Mouse (Mus musculus) liver, postnatal 0 days (tissue): ENCODE data around the gene Cdk1.
"Not testable (repeated sequence)": the region's sequence is repeated elsewhere in the genome, so short reads cannot be mapped to it uniquely, and the experiment has no call there.

Source experiments
- CTCF ChIP-seq: sonication (generic); IDR thresholded peaks from 2 replicates; pipeline ENCODE4 v1.5.1; 2016; ENCODE audit warnings: antibody characterized with exemption, low read depth
- EP300 ChIP-seq: IDR thresholded peaks from 2 replicates; pipeline ENCODE4 v1.6.1; 2016; ENCODE audit warnings: antibody characterized with exemption, low read depth, mild to moderate bottlenecking

- TF ChIP-seq CTCF = not testable (repeated sequence)
- TF ChIP-seq EP300 = peak; percentile 7; the same call in 1 of the 2 replicates
Measured at GRCm38 (mm10) chr10:69353086-69353479, 345 bp upstream of the Cdk1 start.
